Mouse (Mus musculus) hindbrain, embryonic 15.5 days (tissue): ENCODE data around the gene Grin2c. TPM values are rescaled to one million over a fixed set of nuclear protein-coding genes. Genes with fewer than 3 reads are reported as not detected.
A peak's percentile ranks its signal among the peaks of the same experiment; 100 is the strongest.

Source experiments
- ATAC-seq: fragments of 200-750 bp; cut with Nextera tagmentation; 2 replicates; pipeline ENCODE4 v1.8.0; 2017; ENCODE audit warnings: low read depth, moderate number of reproducible peaks, moderate TSS enrichment; ENCODE audit not compliant: low FRiP score
- H3K27ac ChIP-seq: fragments of 300-500 bp; sonication (generic); replicated peaks from 2 replicates; pipeline ENCODE4 v1.5.1; 2015; ENCODE audit warnings: mild to moderate bottlenecking, inconsistent platforms
- H3K27me3 ChIP-seq: fragments of 300-500 bp; sonication (generic); 2 replicates; pipeline ENCODE4 v1.6.1; 2015; ENCODE audit warnings: control low read depth, inconsistent platforms
- H3K36me3 ChIP-seq: fragments of 300-500 bp; sonication (generic); 2 replicates; pipeline ENCODE4 v1.6.1; 2015; ENCODE audit warnings: control low read depth, inconsistent platforms
- H3K4me1 ChIP-seq: fragments of 300-500 bp; sonication (generic); replicated peaks from 2 replicates; pipeline ENCODE4 v1.6.1; 2015; ENCODE audit warnings: control low read depth, inconsistent platforms
- H3K4me2 ChIP-seq: fragments of 300-500 bp; sonication (generic); 2 replicates; pipeline ENCODE4 v1.6.1; 2015; ENCODE audit warnings: moderate library complexity, mild to moderate bottlenecking, inconsistent platforms
- H3K4me3 ChIP-seq: fragments of 300-500 bp; sonication (generic); 2 replicates; pipeline ENCODE4 v1.5.1; 2015; ENCODE audit warnings: mild to moderate bottlenecking, inconsistent platforms
- H3K9ac ChIP-seq: fragments of 300-500 bp; sonication (generic); 2 replicates; pipeline ENCODE4 v1.6.1; 2015; ENCODE audit warnings: inconsistent platforms
- H3K9me3 ChIP-seq: fragments of 300-500 bp; sonication (generic); 2 replicates; pipeline ENCODE4 v1.6.1; 2016; ENCODE audit warnings: control low read depth, inconsistent platforms
- WGBS: fragments of 180-500 bp; shearing (Covaris S2); methylation state at CpG from one replicate; pipeline ENCODE4 v1.1.7; 2015; 5-methylcytosine and 5-hydroxymethylcytosine counted together
- polyA plus RNA-seq: library from polyadenylated mRNA; unstranded; fragments of >200 nt; fragmentation: Nextera tagmentation; extraction: Ambion mirVana; gene quantifications from 2 replicates; pipeline ENCODE4 v1.2.1, GENCODE M21; 2015

The Grin2c gene
- polyA plus RNA-seq, 1 experiment from 2014 or later = 0.73 TPM

GRCm38 (mm10) chr11:115257775-115258510, 9.1 kb downstream of the Grin2c start:
- Histone ChIP-seq H3K9me3 (no peaks in the 10 kb centered on the region), H3K27ac (no peak overlapping the region), H3K36me3 (no peaks in the 10 kb centered on the region), H3K9ac (no peak overlapping the region), H3K27me3 (peaks cover 75% of the 10 kb centered on the region), H3K4me3 (peak overlapping the region; percentile 21), H3K4me2 (peak overlapping the region; percentile 43), H3K4me1 (peaks cover 7% of the 10 kb centered on the region; the same call in 1 of the 2 replicates)
- WGBS = 15% methylated on average over 59 of the region's 59 CpGs
- ATAC-seq = peak; percentile 43; the same call in 1 of the 2 replicates

DNA sequence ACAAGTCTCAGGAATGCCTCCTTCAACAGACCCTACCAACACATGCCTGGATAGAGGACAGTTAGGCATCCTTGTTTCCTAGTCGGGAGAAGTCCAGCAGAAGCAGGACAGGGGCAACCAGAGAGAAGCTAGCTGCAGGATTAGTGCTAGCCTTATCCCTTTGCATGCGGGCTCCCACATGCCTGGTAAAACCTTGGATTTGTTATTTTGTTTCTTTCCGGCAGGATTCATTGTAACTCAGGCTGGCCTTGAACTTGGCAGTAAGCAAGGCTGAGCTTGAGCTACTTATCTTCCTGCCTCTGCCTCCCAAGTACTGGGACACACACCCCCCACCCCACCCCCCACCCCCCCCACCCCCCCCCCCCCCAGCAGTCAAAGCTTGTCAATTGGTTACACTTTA, 15.8 kb downstream of the Grin2c start:
- Histone ChIP-seq H3K4me3 (no peak overlapping the region), H3K27ac (no peak overlapping the region), H3K27me3 (peaks cover 58% of the 10 kb centered on the region), H3K9me3 (no peaks in the 10 kb centered on the region), H3K9ac (no peak overlapping the region), H3K36me3 (no peaks in the 10 kb centered on the region), H3K4me2 (no peak overlapping the region), H3K4me1 (peaks cover 34% of the 10 kb centered on the region)
- WGBS = 71% methylated on average over 3 of the region's 3 CpGs
- ATAC-seq = no peak

DNA sequence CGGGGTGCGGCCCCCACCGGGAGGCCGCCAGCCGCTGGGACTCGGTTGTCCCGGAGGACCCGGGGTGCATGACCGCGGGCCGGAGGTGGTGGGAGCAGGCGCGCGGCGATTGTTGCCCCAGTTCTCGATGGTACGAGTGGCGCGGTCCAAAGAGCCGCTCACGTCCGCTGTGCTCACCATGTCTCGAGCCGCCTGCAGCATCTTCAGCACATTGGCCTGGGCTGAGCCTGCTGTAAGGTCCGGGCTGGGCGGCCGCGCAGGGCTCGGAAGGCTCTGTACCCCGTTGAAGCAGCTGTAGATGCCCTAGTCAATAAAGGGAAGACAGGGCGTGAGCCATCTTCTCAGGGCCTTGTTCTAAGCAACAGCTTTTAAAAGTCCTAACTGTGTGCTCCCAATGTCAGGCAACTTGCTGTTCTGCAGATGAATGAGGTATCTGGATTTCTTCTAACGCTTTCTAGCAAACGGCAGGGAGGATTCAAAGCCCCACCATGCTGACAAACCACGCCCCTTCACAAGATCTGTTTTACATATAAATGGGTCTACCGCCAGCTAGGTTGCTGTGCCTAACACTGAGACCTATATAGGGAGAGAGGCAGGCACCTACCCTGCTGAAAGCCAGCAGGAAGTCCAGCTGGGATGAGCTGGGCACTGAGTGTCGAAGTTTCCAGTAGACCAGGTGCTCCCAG, 16.5 kb downstream of the Grin2c start:
- WGBS = under 1% methylated on average over 36 of the region's 36 CpGs
- no peak for ATAC-seq
- peaks cover 40% of the 10 kb centered on the region for H3K4me1 ChIP-seq
- H3K36me3 ChIP-seq = no peaks in the 10 kb centered on the region
- H3K27ac ChIP-seq = no peak overlapping the region
- no peaks in the 10 kb centered on the region for H3K9me3 ChIP-seq
- peaks cover 57% of the 10 kb centered on the region for H3K27me3 ChIP-seq
- peak overlapping the region; percentile 43 for H3K4me3 ChIP-seq
- H3K9ac ChIP-seq = peak overlapping the region; percentile 37
- peak overlapping the region; percentile 87 for H3K4me2 ChIP-seq

- H3K4me1 ChIP-seq = peaks cover 43% of the 10 kb centered on the region
- ATAC-seq = no peak
- H3K9ac ChIP-seq = peak overlapping the region; percentile 37
- H3K27me3 ChIP-seq = peaks cover 51% of the 10 kb centered on the region
- H3K27ac ChIP-seq = no peak overlapping the region
- H3K4me3 ChIP-seq = peak overlapping the region; percentile 43
- 2% methylated on average over 62 of the region's 63 CpGs for WGBS
- no peaks in the 10 kb centered on the region for H3K9me3 ChIP-seq
- H3K4me2 ChIP-seq = peak overlapping the region; percentile 87
- H3K36me3 ChIP-seq = no peaks in the 10 kb centered on the region
These were observed 17.2 kb downstream of the Grin2c start for GRCm38 (mm10) chr11:115249721-115250404.

GRCm38 (mm10) chr11:115247945-115248344, 19.1 kb downstream of the Grin2c start:
- Histone ChIP-seq H3K4me2 (no peak overlapping the region), H3K27me3 (peaks cover 47% of the 10 kb centered on the region)

DNA sequence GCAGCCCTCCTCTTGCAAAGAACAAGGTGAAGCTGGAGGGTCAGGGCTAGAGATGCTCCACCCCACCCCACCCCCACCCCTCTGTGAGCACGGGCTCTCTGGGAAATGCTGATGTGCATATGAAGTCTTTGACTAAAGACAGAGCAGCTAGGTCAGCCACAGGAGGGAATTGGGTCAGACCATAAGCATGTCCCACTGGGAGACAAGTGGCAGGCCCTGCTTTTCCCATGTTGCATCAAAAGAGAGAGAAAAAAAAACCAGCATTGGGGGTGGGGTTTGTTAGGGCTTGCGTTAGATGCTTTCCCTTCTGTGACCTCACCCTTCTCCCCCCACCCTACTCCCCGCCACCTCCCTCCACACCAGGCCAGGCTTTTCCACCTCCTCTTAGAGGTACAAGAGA, 19.8 kb downstream of the Grin2c start:
- H3K9me3 ChIP-seq = no peaks in the 10 kb centered on the region
- peaks cover 45% of the 10 kb centered on the region for H3K27me3 ChIP-seq
- 0 out of 2 replicates have a peak, but pooled peaks cover 7% of the 10 kb centered on the region for H3K36me3 ChIP-seq
- H3K4me3 ChIP-seq = no peak overlapping the region
- no peak overlapping the region for H3K4me2 ChIP-seq
- no peak overlapping the region for H3K9ac ChIP-seq
- H3K27ac ChIP-seq = no peak overlapping the region
- no peak for ATAC-seq
- H3K4me1 ChIP-seq = peaks cover 43% of the 10 kb centered on the region
- 13% methylated on average over 3 of the region's 3 CpGs for WGBS

More at GRCm38 (mm10) chr11:115247945-115248344, 19.1 kb downstream of the Grin2c start:
- Histone ChIP-seq H3K4me1 (peaks cover 43% of the 10 kb centered on the region), H3K27ac (no peak overlapping the region), H3K4me3 (no peak overlapping the region), H3K36me3 (0 out of 2 replicates have a peak, but pooled peaks cover 7% of the 10 kb centered on the region), H3K9me3 (no peaks in the 10 kb centered on the region), H3K9ac (no peak overlapping the region)
- ATAC-seq = no peak
- 67% methylated on average over 6 of the region's 6 CpGs for WGBS

- Histone ChIP-seq H3K4me1 (peaks cover 43% of the 10 kb centered on the region), H3K27ac (no peak overlapping the region), H3K9me3 (no peaks in the 10 kb centered on the region), H3K9ac (no peak overlapping the region), H3K4me2 (no peak overlapping the region), H3K27me3 (peaks cover 37% of the 10 kb centered on the region), H3K4me3 (no peak overlapping the region), H3K36me3 (0 out of 2 replicates have a peak, but pooled peaks cover 7% of the 10 kb centered on the region)
- ATAC-seq = no peak
- WGBS = 51% methylated on average over 8 of the region's 8 CpGs
These were observed 20.7 kb downstream of the Grin2c start for GRCm38 (mm10) chr11:115246386-115246785.

GRCm38 (mm10) chr11:115244840-115245239, 22.2 kb downstream of the Grin2c start:
- H3K4me2 ChIP-seq = no peak overlapping the region
- H3K4me3 ChIP-seq = no peak overlapping the region
- WGBS = 77% methylated on average over 8 of the region's 8 CpGs
- no peak for ATAC-seq
- no peaks in the 10 kb centered on the region for H3K9me3 ChIP-seq
- H3K36me3 ChIP-seq = 0 out of 2 replicates have a peak, but pooled peaks cover 7% of the 10 kb centered on the region
- H3K27ac ChIP-seq = no peak overlapping the region
- H3K27me3 ChIP-seq = peaks cover 27% of the 10 kb centered on the region
- peaks cover 37% of the 10 kb centered on the region for H3K4me1 ChIP-seq
- no peak overlapping the region for H3K9ac ChIP-seq

GRCm38 (mm10) chr11:115243783-115244182, 23.3 kb downstream of the Grin2c start:
- Histone ChIP-seq H3K27me3 (peaks cover 17% of the 10 kb centered on the region), H3K4me2 (no peak overlapping the region), H3K4me1 (peaks cover 35% of the 10 kb centered on the region), H3K9ac (no peak overlapping the region), H3K36me3 (0 out of 2 replicates have a peak, but pooled peaks cover 7% of the 10 kb centered on the region), H3K27ac (no peak overlapping the region), H3K9me3 (no peaks in the 10 kb centered on the region), H3K4me3 (no peak overlapping the region)
- WGBS = 90% methylated on average over 12 of the region's 12 CpGs
- no peak for ATAC-seq

GRCm38 (mm10) chr11:115242746-115243145, 24.3 kb downstream of the Grin2c start:
- Histone ChIP-seq H3K27ac (no peak overlapping the region), H3K36me3 (0 out of 2 replicates have a peak, but pooled peaks cover 7% of the 10 kb centered on the region), H3K4me3 (no peak overlapping the region), H3K4me2 (no peak overlapping the region), H3K9me3 (no peaks in the 10 kb centered on the region), H3K27me3 (peaks cover 7% of the 10 kb centered on the region; the same call in 1 of the 2 replicates), H3K4me1 (peaks cover 28% of the 10 kb centered on the region), H3K9ac (no peak overlapping the region)
- 82% methylated on average over 3 of the region's 3 CpGs for WGBS
- ATAC-seq = no peak

DNA sequence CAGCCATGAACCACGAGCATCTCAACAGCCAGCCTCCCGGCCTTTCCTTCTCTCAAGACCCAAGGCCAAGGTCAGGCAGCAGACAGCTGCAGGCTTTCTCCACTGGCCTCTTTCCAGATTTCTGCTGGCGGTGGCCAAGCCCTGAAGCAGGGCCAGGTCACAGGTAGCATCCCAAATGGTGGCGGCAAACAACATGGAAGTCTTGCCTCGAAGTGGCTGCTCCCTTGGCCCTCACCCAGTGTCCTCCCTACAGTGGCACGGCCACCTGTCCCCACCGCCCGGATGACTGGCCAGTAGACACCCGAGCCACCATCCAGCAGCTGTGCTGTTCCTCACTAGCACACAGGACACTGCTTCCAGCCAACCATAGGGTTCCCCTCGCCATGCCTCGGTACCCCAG, 25.6 kb downstream of the Grin2c start:
- Histone ChIP-seq H3K4me1 (peaks cover 19% of the 10 kb centered on the region), H3K36me3 (0 out of 2 replicates have a peak, but pooled peaks cover 7% of the 10 kb centered on the region), H3K4me3 (no peak overlapping the region), H3K27ac (no peak overlapping the region), H3K9me3 (no peaks in the 10 kb centered on the region), H3K4me2 (no peak overlapping the region), H3K9ac (no peak overlapping the region), H3K27me3 (peaks cover 8% of the 10 kb centered on the region; the same call in 1 of the 2 replicates)
- ATAC-seq = no peak
- WGBS = 69% methylated on average over 11 of the region's 11 CpGs
